Comparison of ENCODE assay signal across 8 mouse cellular contexts in genomic region chr6:48503847-48504240, GRCm38 (mm10). TPM values are rescaled to one million over a fixed set of nuclear protein-coding genes. Genes with fewer than 3 reads are reported as not detected.
DNase-seq lines count a peak whose midpoint lies in the region; ATAC-seq and TF ChIP-seq lines count a peak whose summit lies in the region.

No protein-coding gene starts in this region.

- intact Hi-C loops in gastrocnemius, adult 2 months (cut with DNase I) = loop anchor here (2.0 kb wide), 1 partner anchor 59 kb away; the partner anchor contains the start of gene Zfp467
- intact Hi-C loops in gastrocnemius, postnatal 14 days (cut with DNase I; ENCODE audit: low total_unique reads) = no loop called here

- peak overlapping the region; percentile 78 for H3K4me3 ChIP-seq in gastrocnemius, adult 2 months
- peak overlapping the region; percentile 68; the same call in 1 of the 2 replicates for H3K4me3 ChIP-seq in hindbrain, embryonic 13.5 days
- H3K4me3 ChIP-seq in megakaryocyte, embryonic 14.5 days (replicated peaks) = peak overlapping the region; percentile 94

- peak; percentile 15 for ATAC-seq in Patski
- peak; percentile 76 for ATAC-seq in hindbrain, embryonic 13.5 days (ENCODE audit: low FRiP score)
- no peak for ATAC-seq in monocyte, adult 5-6 weeks (replicated peaks; ENCODE audit: insufficient number of reproducible peaks, low FRiP score, low TSS enrichment, poor library complexity, severe bottlenecking)

- H3K9me3 ChIP-seq in hindbrain, embryonic 13.5 days = no peaks in the 10 kb centered on the region
- no peaks in the 10 kb centered on the region for H3K9me3 ChIP-seq in megakaryocyte, embryonic 14.5 days

- in situ Hi-C loops in Patski (cut with MboI; ENCODE audit: low pct_unique_long_range_greater_than_20kb) = no loop called here

- H3K36me3 ChIP-seq in hindbrain, embryonic 13.5 days = peaks cover 2% of the 10 kb centered on the region; the same call in 1 of the 2 replicates
- H3K36me3 ChIP-seq in megakaryocyte, embryonic 14.5 days (replicated peaks; ENCODE audit: low read length) = no peaks in the 10 kb centered on the region

- 17% methylated on average over 2 of the region's 2 CpGs for WGBS in hindbrain, embryonic 13.5 days

- peaks cover 14% of the 10 kb centered on the region for H3K4me1 ChIP-seq in hindbrain, embryonic 13.5 days (replicated peaks)
- peaks cover 18% of the 10 kb centered on the region for H3K4me1 ChIP-seq in megakaryocyte, embryonic 14.5 days

- POLR2A ChIA-PET in Patski (lab: Charles Lee) = interaction anchor here (1.2 kb wide), 2 partner anchors 58 to 61 kb away, joined by 3 read pairs; partner anchors contain the start of gene Zfp467

- DNase-seq in gastrocnemius, adult 2 months = no peak
- no peak for DNase-seq in gastrocnemius, postnatal 14 days
- no peak for DNase-seq in Patski (ENCODE audit: low read depth, low spot score)
- DNase-seq in embryo, embryonic 9.5 days (ENCODE audit: extremely low spot score) = no peak
- DNase-seq in kidney, adult 9 months = no peak

- peak overlapping the region; percentile 88; the same call in 1 of the 2 replicates for H3K27ac ChIP-seq in gastrocnemius, adult 2 months
- no peak overlapping the region for H3K27ac ChIP-seq in hindbrain, embryonic 13.5 days

- H3K4me2 ChIP-seq in hindbrain, embryonic 13.5 days = no peak overlapping the region

- no peak overlapping the region for H3K9ac ChIP-seq in hindbrain, embryonic 13.5 days

- CTCF ChIA-PET in Patski (lab: Charles Lee) = no interaction called here

- TF ChIP-seq CTCF in gastrocnemius, adult 2 months (IDR thresholded peaks at IDR 0.05) = no peak
- TF ChIP-seq CTCF in Patski (IDR thresholded peaks at IDR 0.05) = no peak

- no peaks in the 10 kb centered on the region for H3K27me3 ChIP-seq in Patski
- no peaks in the 10 kb centered on the region for H3K27me3 ChIP-seq in hindbrain, embryonic 13.5 days
- peaks cover 32% of the 10 kb centered on the region for H3K27me3 ChIP-seq in megakaryocyte, embryonic 14.5 days (replicated peaks)

RNA-seq across cellular contexts. Expression of gene Atp6v0e2, which starts 33.6 kb away (rescaled TPM):
- total RNA-seq in gastrocnemius, adult 2 months (2021) = 10 to 100 TPM; 48.3 to 53.7 TPM
- total RNA-seq in gastrocnemius, postnatal 14 days (2021) = 10 to 100 TPM; 48.6 to 48.9 TPM
- polyA plus RNA-seq in Patski (2021) = 97.0 TPM
- polyA plus RNA-seq in hindbrain, embryonic 13.5 days (2015; fragmentation: Nextera tagmentation; extraction: Ambion mirVana) = 184 and 189 TPM in 2 replicates
- polyA plus RNA-seq in megakaryocyte, embryonic 14.5 days (2012; ENCODE audit: insufficient read depth, low replicate concordance) = 2.1 TPM in 1 of 2 replicates, not detected in the other
- total RNA-seq in monocyte, adult 5-6 weeks (2017) = 1.8 TPM in 1 of 3 replicates, not detected in the others

RNA-seq across cellular contexts. Expression of gene Lrrc61, which starts 50.8 kb away (rescaled TPM):
- total RNA-seq in gastrocnemius, adult 2 months (2021) = 10 to 100 TPM; 17.1 to 20.2 TPM
- 10 to 100 TPM; 13.2 to 15.4 TPM for total RNA-seq in gastrocnemius, postnatal 14 days (2021)
- polyA plus RNA-seq in Patski (2021) = 21.5 TPM
- 20.8 and 22.1 TPM in 2 replicates for polyA plus RNA-seq in hindbrain, embryonic 13.5 days (2015; fragmentation: Nextera tagmentation; extraction: Ambion mirVana)
- 9.9 and 12.4 TPM in 2 replicates for polyA plus RNA-seq in megakaryocyte, embryonic 14.5 days (2012; ENCODE audit: insufficient read depth, low replicate concordance)
- 11.2 to 24.6 TPM (median 14.3 TPM) in 3 replicates for total RNA-seq in monocyte, adult 5-6 weeks (2017)

RNA-seq across cellular contexts. Expression of gene Sspo, which starts 55.8 kb away (rescaled TPM):
- under 1 TPM; 0.50 to 0.69 TPM for total RNA-seq in gastrocnemius, adult 2 months (2021)
- total RNA-seq in gastrocnemius, postnatal 14 days (2021) = 1 to 10 TPM in 1 of 2 experiments, under 1 TPM in 1; 0.16 to 1.1 TPM
- 0.05 TPM for polyA plus RNA-seq in Patski (2021)
- polyA plus RNA-seq in hindbrain, embryonic 13.5 days (2015; fragmentation: Nextera tagmentation; extraction: Ambion mirVana) = 0.14 and 0.25 TPM in 2 replicates
- polyA plus RNA-seq in megakaryocyte, embryonic 14.5 days (2012; ENCODE audit: insufficient read depth, low replicate concordance) = not detected in 2 replicates
- 0.10 to 2.7 TPM (median 0.39 TPM) in 3 replicates for total RNA-seq in monocyte, adult 5-6 weeks (2017)

RNA-seq across cellular contexts. Expression of gene Zfp467, which starts 58.2 kb away (rescaled TPM):
- 10 to 100 TPM; 45.4 to 52.3 TPM for total RNA-seq in gastrocnemius, adult 2 months (2021)
- total RNA-seq in gastrocnemius, postnatal 14 days (2021) = 10 to 100 TPM; 15.9 to 16.5 TPM
- 30.7 TPM for polyA plus RNA-seq in Patski (2021)
- polyA plus RNA-seq in hindbrain, embryonic 13.5 days (2015; fragmentation: Nextera tagmentation; extraction: Ambion mirVana) = 22.0 and 22.5 TPM in 2 replicates
- polyA plus RNA-seq in megakaryocyte, embryonic 14.5 days (2012; ENCODE audit: insufficient read depth, low replicate concordance) = 1.2 and 13.4 TPM in 2 replicates
- 5.4 to 17.3 TPM (median 17.0 TPM) in 3 replicates for total RNA-seq in monocyte, adult 5-6 weeks (2017)

Comparison
In these comparisons a context has a peak if more than half of its experiments do, and no peak if none do; other contexts are left out.
1. RNA of gene Atp6v0e2, which starts 33.6 kb away (total RNA-seq): 48.3 to 53.7 TPM in gastrocnemius, adult 2 months and 48.6 to 48.9 TPM in gastrocnemius, postnatal 14 days; 1.8 TPM in monocyte, adult 5-6 weeks; every median in the first group is over 10 times any median in the second.
2. Peak in every context shown above with its lines, with median percentiles within 50 percentile points of each other: H3K4me3 ChIP-seq.